In the genomic region with DNA sequence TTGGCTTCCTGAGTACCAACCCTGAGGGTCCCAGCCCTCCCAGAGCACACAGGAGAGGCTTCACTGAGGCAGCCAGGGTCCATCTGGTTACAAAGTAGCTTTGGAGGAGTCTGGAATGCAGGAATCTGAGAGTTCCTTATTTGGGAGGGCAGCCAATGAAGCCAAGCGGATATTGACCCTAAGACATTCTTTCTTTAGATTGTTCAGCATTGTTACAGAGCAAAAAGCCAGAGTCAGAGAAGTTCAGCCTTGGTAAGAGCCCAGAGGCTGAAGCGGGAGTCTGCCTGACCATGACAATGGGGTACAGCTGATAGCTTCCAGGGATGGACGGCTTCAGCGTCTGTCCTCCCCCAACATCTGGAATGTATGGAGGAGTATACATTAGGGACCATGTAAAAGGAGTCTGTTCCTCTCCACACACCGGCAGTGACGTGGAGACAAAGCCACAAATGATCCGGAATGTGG, we compare ENCODE assay signal across 9 mouse cellular contexts. TPM values are rescaled to one million over a fixed set of nuclear protein-coding genes. Genes with fewer than 3 reads are reported as not detected.
DNase-seq lines count a peak whose midpoint lies in the region; ATAC-seq and TF ChIP-seq lines count a peak whose summit lies in the region.
"Had no signal": no experiment of that assay in that cellular context is flagged by ENCODE, and none has a peak within 500 bp of the region (broad histone marks: within the 10 kb centered on the region; RNA-seq: fewer than 3 reads in every experiment).

No protein-coding gene starts in this region.

- H3K4me2 ChIP-seq in forebrain, embryonic 12.5 days: no peak overlapping the region
- no peak overlapping the region for H3K4me2 ChIP-seq in forebrain, embryonic 15.5 days (replicated peaks)
- H3K4me2 ChIP-seq in embryonic facial prominence, embryonic 11.5 days (ENCODE audit: low read depth, low read length): no peak overlapping the region; the same call in 1 of the 2 replicates
- H3K4me2 ChIP-seq in intestine, postnatal 0 days (replicated peaks; ENCODE audit: low read depth): peak overlapping the region; percentile 52
- H3K4me2 ChIP-seq in liver, postnatal 0 days (ENCODE audit: low read depth, low read length): peak overlapping the region; percentile 35; the same call in 1 of the 2 replicates

- H3K27ac ChIP-seq in forebrain, embryonic 12.5 days: 0 out of 2 replicates have a peak overlapping the region, but pooled peaks have one; percentile 6
- no peak overlapping the region for H3K27ac ChIP-seq in forebrain, embryonic 15.5 days (replicated peaks)
- H3K27ac ChIP-seq in embryonic facial prominence, embryonic 11.5 days (replicated peaks; ENCODE audit: low read depth, low read length): peak overlapping the region; percentile 59
- H3K27ac ChIP-seq in intestine, postnatal 0 days (ENCODE audit: low read depth, low read length): peak overlapping the region; percentile 80
- H3K27ac ChIP-seq in liver, postnatal 0 days (ENCODE audit: low read depth): peak overlapping the region; percentile 62

- H3K27me3 ChIP-seq in forebrain, embryonic 12.5 days: no peaks in the 10 kb centered on the region
- no peaks in the 10 kb centered on the region for H3K27me3 ChIP-seq in forebrain, embryonic 15.5 days
- H3K27me3 ChIP-seq in embryonic facial prominence, embryonic 11.5 days (ENCODE audit: control insufficient read depth, insufficient read depth, low read length): no peaks in the 10 kb centered on the region
- no peaks in the 10 kb centered on the region for H3K27me3 ChIP-seq in intestine, postnatal 0 days (replicated peaks; ENCODE audit: control insufficient read depth, insufficient read depth, low read length)
- no peaks in the 10 kb centered on the region for H3K27me3 ChIP-seq in liver, postnatal 0 days (ENCODE audit: insufficient read depth, low read length)

- H3K4me1 ChIP-seq in forebrain, embryonic 12.5 days: peaks cover 34% of the 10 kb centered on the region
- peaks cover 21% of the 10 kb centered on the region for H3K4me1 ChIP-seq in forebrain, embryonic 15.5 days
- no peaks in the 10 kb centered on the region; the same call in none of the 2 replicates for H3K4me1 ChIP-seq in embryonic facial prominence, embryonic 11.5 days (ENCODE audit: control insufficient read depth, insufficient read depth, low read length)
- peaks cover 16% of the 10 kb centered on the region; the same call in 1 of the 2 replicates for H3K4me1 ChIP-seq in intestine, postnatal 0 days (replicated peaks; ENCODE audit: control insufficient read depth, insufficient read depth, low read length)
- H3K4me1 ChIP-seq in liver, postnatal 0 days (ENCODE audit: insufficient read depth): no peaks in the 10 kb centered on the region

- no peak overlapping the region for H3K9ac ChIP-seq in forebrain, embryonic 12.5 days
- no peak overlapping the region for H3K9ac ChIP-seq in forebrain, embryonic 15.5 days (replicated peaks)
- H3K9ac ChIP-seq in embryonic facial prominence, embryonic 11.5 days (replicated peaks; ENCODE audit: low read length): 0 out of 2 replicates have a peak overlapping the region, but pooled peaks have one; percentile 13
- peak overlapping the region; percentile 31; the same call in 1 of the 2 replicates for H3K9ac ChIP-seq in intestine, postnatal 0 days (ENCODE audit: low read depth, low read length)
- no peak overlapping the region for H3K9ac ChIP-seq in liver, postnatal 0 days (replicated peaks)

- no peak overlapping the region for H3K4me3 ChIP-seq in forebrain, embryonic 12.5 days (replicated peaks)
- H3K4me3 ChIP-seq in forebrain, embryonic 15.5 days: no peak overlapping the region
- H3K4me3 ChIP-seq in embryonic facial prominence, embryonic 11.5 days (ENCODE audit: low read depth, low read length): no peak overlapping the region
- peak overlapping the region; percentile 21; the same call in 1 of the 2 replicates for H3K4me3 ChIP-seq in intestine, postnatal 0 days (ENCODE audit: low read depth, low read length)
- peak overlapping the region; percentile 11; the same call in 1 of the 2 replicates for H3K4me3 ChIP-seq in liver, postnatal 0 days (ENCODE audit: low read depth, low read length)

- H3K36me3 ChIP-seq in forebrain, embryonic 12.5 days (replicated peaks): 0 out of 2 replicates have a peak, but pooled peaks cover 5% of the 10 kb centered on the region
- H3K36me3 ChIP-seq in forebrain, embryonic 15.5 days: no peaks in the 10 kb centered on the region
- no peaks in the 10 kb centered on the region for H3K36me3 ChIP-seq in embryonic facial prominence, embryonic 11.5 days (replicated peaks; ENCODE audit: control insufficient read depth, insufficient read depth, low read depth, low read length)
- H3K36me3 ChIP-seq in intestine, postnatal 0 days (ENCODE audit: control insufficient read depth, insufficient read depth): 0 out of 2 replicates have a peak, but pooled peaks cover 4% of the 10 kb centered on the region
- H3K36me3 ChIP-seq in liver, postnatal 0 days (replicated peaks; ENCODE audit: insufficient read depth, low read length): no peaks in the 10 kb centered on the region

- DNase-seq in embryonic facial prominence, embryonic 11.5 days (ENCODE audit: low spot score): peak; percentile 64
- no peak for DNase-seq in liver, postnatal 0 days
- no peak for DNase-seq in adrenal gland, adult (ENCODE audit: inconsistent age in 2 of 2, low spot score in 1 of 2)
- no peak for DNase-seq in cerebellum, postnatal 4 days (ENCODE audit: low spot score in 2 of 2)
- DNase-seq: cerebellum, postnatal 25 days had no signal

- TF ChIP-seq CTCF in intestine, postnatal 0 days (IDR thresholded peaks at IDR 0.05; ENCODE audit: low read depth): no peak
- TF ChIP-seq CTCF in liver, postnatal 0 days (IDR thresholded peaks at IDR 0.05; ENCODE audit: low read depth): no peak

- H3K9me3 ChIP-seq in forebrain, embryonic 12.5 days: no peaks in the 10 kb centered on the region
- H3K9me3 ChIP-seq in forebrain, embryonic 15.5 days: no peaks in the 10 kb centered on the region
- H3K9me3 ChIP-seq in embryonic facial prominence, embryonic 11.5 days (replicated peaks; ENCODE audit: control insufficient read depth, low read length): no peaks in the 10 kb centered on the region
- H3K9me3 ChIP-seq in intestine, postnatal 0 days (ENCODE audit: control insufficient read depth): no peaks in the 10 kb centered on the region
- no peaks in the 10 kb centered on the region for H3K9me3 ChIP-seq in liver, postnatal 0 days (ENCODE audit: low read length)

- TF ChIP-seq EP300 in liver, postnatal 0 days (IDR thresholded peaks at IDR 0.05; ENCODE audit: low read depth): no peak

- no peak for ATAC-seq in forebrain, embryonic 12.5 days (ENCODE audit: low FRiP score)
- no peak for ATAC-seq in forebrain, embryonic 15.5 days (replicated peaks)
- ATAC-seq in embryonic facial prominence, embryonic 11.5 days (replicated peaks; ENCODE audit: insufficient number of reproducible peaks, low FRiP score, low TSS enrichment, low read depth): no peak; the same call in 1 of the 2 replicates
- no peak for ATAC-seq in intestine, postnatal 0 days
- ATAC-seq in liver, postnatal 0 days: peak; percentile 29; the same call in 1 of the 2 replicates
- ATAC-seq in monocyte, adult 5-6 weeks (replicated peaks; ENCODE audit: insufficient number of reproducible peaks, low FRiP score, low TSS enrichment, poor library complexity, severe bottlenecking): no peak

- WGBS in forebrain, embryonic 12.5 days: 48% methylated on average over 7 of the region's 7 CpGs
- WGBS in forebrain, embryonic 15.5 days: 55% methylated on average over 7 of the region's 7 CpGs
- WGBS in embryonic facial prominence, embryonic 11.5 days: 17% methylated on average over 7 of the region's 7 CpGs
- WGBS in intestine, postnatal 0 days: 52% methylated on average over 7 of the region's 7 CpGs
- WGBS in liver, postnatal 0 days (ENCODE audit: insufficient replicate concordance): 69% methylated on average over 7 of the region's 7 CpGs

RNA-seq across cellular contexts. Expression of a gene that starts 28.9 kb away (rescaled TPM):
- 1.5 and 2.4 TPM in 2 replicates for polyA plus RNA-seq in forebrain, embryonic 12.5 days (2016; fragmentation: Nextera tagmentation; extraction: Ambion mirVana)
- polyA plus RNA-seq in forebrain, embryonic 15.5 days (2015; fragmentation: Nextera tagmentation; extraction: Ambion mirVana): 1.9 and 2.5 TPM in 2 replicates
- polyA plus RNA-seq in embryonic facial prominence, embryonic 11.5 days (2014; fragmentation: Nextera tagmentation; extraction: Ambion mirVana): 5.1 and 6.2 TPM in 2 replicates
- 3.7 and 3.9 TPM in 2 replicates for polyA plus RNA-seq in intestine, postnatal 0 days (2015; fragmentation: Nextera tagmentation; extraction: Ambion mirVana)
- 0.70 and 0.99 TPM in 2 replicates for polyA plus RNA-seq in liver, postnatal 0 days (2015; fragmentation: Nextera tagmentation; extraction: Ambion mirVana)
- total RNA-seq in monocyte, adult 5-6 weeks (2017): not detected in 3 replicates

RNA-seq across cellular contexts. Expression of a gene that starts 42.1 kb away (rescaled TPM):
- not detected in 2 replicates for polyA plus RNA-seq in forebrain, embryonic 12.5 days (2016; fragmentation: Nextera tagmentation; extraction: Ambion mirVana)
- polyA plus RNA-seq in forebrain, embryonic 15.5 days (2015; fragmentation: Nextera tagmentation; extraction: Ambion mirVana): 0.45 TPM in 1 of 2 replicates, not detected in the other
- 0.31 TPM in 1 of 2 replicates, not detected in the other for polyA plus RNA-seq in embryonic facial prominence, embryonic 11.5 days (2014; fragmentation: Nextera tagmentation; extraction: Ambion mirVana)
- not detected in 2 replicates for polyA plus RNA-seq in intestine, postnatal 0 days (2015; fragmentation: Nextera tagmentation; extraction: Ambion mirVana)
- polyA plus RNA-seq in liver, postnatal 0 days (2015; fragmentation: Nextera tagmentation; extraction: Ambion mirVana): not detected in 2 replicates
- total RNA-seq in monocyte, adult 5-6 weeks (2017): 2.0 to 2.5 TPM in 2 of 3 replicates, not detected in the other

Comparison
In these comparisons a context has a peak if more than half of its experiments do, and no peak if none do; other contexts are left out.
1. H3K4me2 ChIP-seq: peak in intestine, postnatal 0 days (single experiment) and liver, postnatal 0 days (single experiment); none in forebrain, embryonic 12.5 days (single experiment), forebrain, embryonic 15.5 days (single experiment) and embryonic facial prominence, embryonic 11.5 days (single experiment).
2. H3K4me3 ChIP-seq: peak in intestine, postnatal 0 days (single experiment) and liver, postnatal 0 days (single experiment); none in forebrain, embryonic 12.5 days (single experiment), forebrain, embryonic 15.5 days (single experiment) and embryonic facial prominence, embryonic 11.5 days (single experiment).
3. H3K9ac ChIP-seq: peak in embryonic facial prominence, embryonic 11.5 days (single experiment) and intestine, postnatal 0 days (single experiment); none in forebrain, embryonic 12.5 days (single experiment), forebrain, embryonic 15.5 days (single experiment) and liver, postnatal 0 days (single experiment).